43 mouse cellular contexts compared by ENCODE assay signal in genomic region chr16:18218580-18218996, GRCm38 (mm10). TPM values are rescaled to one million over a fixed set of nuclear protein-coding genes. Genes with fewer than 3 reads are reported as not detected.
DNase-seq lines count a peak whose midpoint lies in the region; ATAC-seq lines count a peak whose summit lies in the region.
"Had no signal": no experiment of that assay in that cellular context is flagged by ENCODE, and none has a peak within 500 bp of the region (broad histone marks: within the 10 kb centered on the region; RNA-seq: fewer than 3 reads in every experiment).

No protein-coding gene starts in this region.

- peaks cover 30% of the 10 kb centered on the region for H3K36me3 ChIP-seq in heart, embryonic 13.5 days
- H3K36me3 ChIP-seq in midbrain, embryonic 16.5 days (ENCODE audit: control insufficient read depth, insufficient read depth, low read length) = peaks cover 14% of the 10 kb centered on the region
- H3K36me3 ChIP-seq in midbrain, embryonic 14.5 days (ENCODE audit: control insufficient read depth, insufficient read depth, low read length) = peaks cover 23% of the 10 kb centered on the region
- peaks cover 25% of the 10 kb centered on the region for H3K36me3 ChIP-seq in limb, embryonic 13.5 days
- H3K36me3 ChIP-seq: liver, embryonic 13.5 days had no signal

- DNase-seq in heart, postnatal 14 days = no peak
- no peak for DNase-seq in midbrain, embryonic 14.5 days
- DNase-seq in lung, postnatal 4 days = no peak
- DNase-seq: adrenal gland, adult 2 months; adrenal gland, postnatal 36 days; B cell, adult 2 months; cerebellum, adult 18-20 months; cerebellum, postnatal 10 days; gastrocnemius, postnatal 25 days; kidney, adult 2 months; kidney, postnatal 36 days; liver, embryonic 13.5 days; lung, adult 18-20 months; right cerebral cortex, postnatal 4 days had no signal

- no peak overlapping the region for H3K4me2 ChIP-seq in heart, embryonic 13.5 days
- H3K4me2 ChIP-seq in midbrain, embryonic 16.5 days (ENCODE audit: low read length) = no peak overlapping the region
- no peak overlapping the region for H3K4me2 ChIP-seq in midbrain, embryonic 14.5 days (ENCODE audit: low read length)
- H3K4me2 ChIP-seq in limb, embryonic 13.5 days (replicated peaks) = no peak overlapping the region
- H3K4me2 ChIP-seq: limb, embryonic 15.5 days; liver, embryonic 13.5 days; neural tube, embryonic 13.5 days had no signal

- no peak for ATAC-seq in heart, embryonic 13.5 days (ENCODE audit: extremely low read depth, insufficient number of reproducible peaks, low FRiP score, low TSS enrichment)
- no peak for ATAC-seq in midbrain, embryonic 16.5 days
- no peak for ATAC-seq in midbrain, embryonic 14.5 days (ENCODE audit: low FRiP score, low TSS enrichment)
- 0 out of 2 replicates have a peak, but pooled peaks have one; percentile 11 for ATAC-seq in erythroblast, adult 5-6 weeks (replicated peaks; ENCODE audit: low FRiP score, poor library complexity, severe bottlenecking)
- no peak for ATAC-seq in limb, embryonic 13.5 days (ENCODE audit: low FRiP score, low read depth)
- ATAC-seq: activated CD4-positive, CD25-positive, alpha-beta regulatory T cell, adult 4 months; forebrain, embryonic 14.5 days; hindbrain, embryonic 16.5 days; lung, postnatal 0 days had no signal

- peaks cover 37% of the 10 kb centered on the region for H3K4me1 ChIP-seq in heart, embryonic 13.5 days
- H3K4me1 ChIP-seq in midbrain, embryonic 16.5 days (ENCODE audit: control insufficient read depth, insufficient read depth, low read length) = peaks cover 36% of the 10 kb centered on the region
- peaks cover 34% of the 10 kb centered on the region for H3K4me1 ChIP-seq in midbrain, embryonic 14.5 days (ENCODE audit: control insufficient read depth, insufficient read depth, low read length)
- H3K4me1 ChIP-seq in limb, embryonic 13.5 days = peaks cover 37% of the 10 kb centered on the region

- H3K9me3 ChIP-seq in heart, embryonic 13.5 days = no peaks in the 10 kb centered on the region
- no peaks in the 10 kb centered on the region for H3K9me3 ChIP-seq in midbrain, embryonic 16.5 days (replicated peaks; ENCODE audit: control insufficient read depth, low read length, poor library complexity, severe bottlenecking)
- no peaks in the 10 kb centered on the region for H3K9me3 ChIP-seq in midbrain, embryonic 14.5 days (ENCODE audit: control insufficient read depth, low read length)
- no peaks in the 10 kb centered on the region for H3K9me3 ChIP-seq in limb, embryonic 13.5 days
- H3K9me3 ChIP-seq: limb, embryonic 15.5 days; liver, embryonic 13.5 days; neural tube, embryonic 13.5 days had no signal

- no peak overlapping the region for H3K4me3 ChIP-seq in heart, embryonic 13.5 days
- no peak overlapping the region for H3K4me3 ChIP-seq in midbrain, embryonic 16.5 days (ENCODE audit: low read depth, low read length)
- H3K4me3 ChIP-seq in midbrain, embryonic 14.5 days (replicated peaks; ENCODE audit: low read depth, low read length) = no peak overlapping the region
- H3K4me3 ChIP-seq in limb, embryonic 13.5 days = no peak overlapping the region
- H3K4me3 ChIP-seq: layer of hippocampus, adult 2 months; left cerebral cortex, adult 2 months; limb, embryonic 15.5 days; liver, embryonic 13.5 days; myocyte; neural tube, embryonic 13.5 days had no signal

- intact Hi-C loops in heart, postnatal 14 days (cut with DNase I) = no loop called here

- 60% methylated on average over 9 of the region's 9 CpGs for whole genome bisulfite sequencing in heart, embryonic 13.5 days
- 73% methylated on average over 9 of the region's 9 CpGs for WGBS in midbrain, embryonic 16.5 days
- 77% methylated on average over 9 of the region's 9 CpGs for WGBS in midbrain, embryonic 14.5 days
- 69% methylated on average over 9 of the region's 9 CpGs for WGBS in limb, embryonic 13.5 days

- peak overlapping the region; percentile 15; the same call in 1 of the 2 replicates for H3K9ac ChIP-seq in heart, embryonic 13.5 days
- H3K9ac ChIP-seq in midbrain, embryonic 16.5 days (ENCODE audit: low read depth, low read length) = 0 out of 2 replicates have a peak overlapping the region, but pooled peaks have one; percentile 14
- H3K9ac ChIP-seq in midbrain, embryonic 14.5 days (replicated peaks; ENCODE audit: low read length) = no peak overlapping the region
- H3K9ac ChIP-seq in limb, embryonic 13.5 days = peak overlapping the region; percentile 13; the same call in 1 of the 2 replicates
- H3K9ac ChIP-seq: limb, embryonic 15.5 days; liver, embryonic 13.5 days; neural tube, embryonic 13.5 days had no signal

- no peak overlapping the region for H3K27ac ChIP-seq in heart, embryonic 13.5 days (replicated peaks)
- no peak overlapping the region for H3K27ac ChIP-seq in midbrain, embryonic 16.5 days (ENCODE audit: low read length)
- no peak overlapping the region for H3K27ac ChIP-seq in midbrain, embryonic 14.5 days (replicated peaks; ENCODE audit: low read depth, low read length)
- no peak overlapping the region; the same call in 1 of the 2 replicates for H3K27ac ChIP-seq in limb, embryonic 13.5 days
- H3K27ac ChIP-seq: layer of hippocampus, adult 2 months; left cerebral cortex, adult 2 months; limb, embryonic 15.5 days; liver, embryonic 13.5 days; macrophage; neural tube, embryonic 13.5 days; stomach, postnatal 0 days had no signal

- H3K27me3 ChIP-seq in heart, embryonic 13.5 days (replicated peaks) = 0 out of 2 replicates have a peak, but pooled peaks cover 3% of the 10 kb centered on the region
- no peaks in the 10 kb centered on the region for H3K27me3 ChIP-seq in midbrain, embryonic 16.5 days (ENCODE audit: control insufficient read depth, insufficient read depth, low read depth, low read length)
- no peaks in the 10 kb centered on the region for H3K27me3 ChIP-seq in midbrain, embryonic 14.5 days (ENCODE audit: control insufficient read depth, insufficient read depth, low read length)
- H3K27me3 ChIP-seq in limb, embryonic 13.5 days = no peaks in the 10 kb centered on the region
- H3K27me3 ChIP-seq: limb, embryonic 15.5 days; liver, embryonic 13.5 days; neural tube, embryonic 13.5 days had no signal

RNA-seq across cellular contexts. Expression of gene Ccdc188, which starts 0.9 kb away (rescaled TPM):
- not detected in 2 replicates for polyA plus RNA-seq in heart, embryonic 13.5 days (2015; fragmentation: Nextera tagmentation; extraction: Ambion mirVana)
- not detected for total RNA-seq in heart, postnatal 14 days (2021)
- 0.14 TPM in 1 of 2 replicates, not detected in the other for polyA plus RNA-seq in midbrain, embryonic 16.5 days (2015; fragmentation: Nextera tagmentation; extraction: Ambion mirVana)
- not detected in 2 replicates for polyA plus RNA-seq in midbrain, embryonic 14.5 days (2014; fragmentation: Nextera tagmentation; extraction: Ambion mirVana)
- not detected in 2 replicates for total RNA-seq in erythroblast, adult 5-6 weeks (2015; ENCODE audit: low replicate concordance)
- total RNA-seq in erythroblast, adult 5-6 weeks (2017; ENCODE audit: low replicate concordance) = not detected in 2 replicates
- polyA plus RNA-seq in limb, embryonic 13.5 days (2015; fragmentation: Nextera tagmentation; extraction: Ambion mirVana) = not detected in 2 replicates
- total RNA-seq: adrenal gland, adult 2 months; adrenal gland, postnatal 36 days; common myeloid progenitor, adult 5-6 weeks; ES-E14; gastrocnemius, postnatal 25 days; heart, adult 8-10 months; heart, postnatal 25 days; layer of hippocampus, adult 2 months; layer of hippocampus, postnatal 14 days; left cerebral cortex, adult 2 months; left cerebral cortex, postnatal 25 days; megakaryocyte-erythroid progenitor cell, adult 5-6 weeks; midbrain, postnatal 0 days had no signal
- polyA plus RNA-seq: activated CD4-positive, CD25-positive, alpha-beta regulatory T cell, adult 4 months; adrenal gland, adult 2 months; brain, embryonic 14.5 days; embryonic facial prominence, embryonic 14.5 days; hindbrain, embryonic 16.5 days; intestine, embryonic 14.5 days; kidney, adult 2 months; kidney, embryonic 16.5 days; limb, embryonic 15.5 days; liver, embryonic 13.5 days; lung, postnatal 0 days; macrophage; midbrain, postnatal 0 days; myocyte; neural tube, embryonic 13.5 days; spleen, adult 2 months; stomach, postnatal 0 days; urinary bladder, adult 2 months had no signal

RNA-seq across cellular contexts. Expression of gene Zdhhc8, which starts 16.3 kb away (rescaled TPM):
- polyA plus RNA-seq in heart, embryonic 13.5 days (2015; fragmentation: Nextera tagmentation; extraction: Ambion mirVana) = 20.7 and 22.1 TPM in 2 replicates
- total RNA-seq in heart, postnatal 14 days (2021) = 10 to 100 TPM; 26.4 to 29.6 TPM
- 13.8 and 17.9 TPM in 2 replicates for polyA plus RNA-seq in midbrain, embryonic 16.5 days (2015; fragmentation: Nextera tagmentation; extraction: Ambion mirVana)
- 13.8 and 13.9 TPM in 2 replicates for polyA plus RNA-seq in midbrain, embryonic 14.5 days (2014; fragmentation: Nextera tagmentation; extraction: Ambion mirVana)
- total RNA-seq in erythroblast, adult 5-6 weeks (2015; ENCODE audit: low replicate concordance) = 1.5 and 3.1 TPM in 2 replicates
- 0.26 and 0.56 TPM in 2 replicates for total RNA-seq in erythroblast, adult 5-6 weeks (2017; ENCODE audit: low replicate concordance)
- polyA plus RNA-seq in limb, embryonic 13.5 days (2015; fragmentation: Nextera tagmentation; extraction: Ambion mirVana) = 18.7 and 21.2 TPM in 2 replicates

RNA-seq across cellular contexts. Expression of gene Trmt2a, which starts 29.9 kb away (rescaled TPM):
- polyA plus RNA-seq in heart, embryonic 13.5 days (2015; fragmentation: Nextera tagmentation; extraction: Ambion mirVana) = 62.3 and 66.2 TPM in 2 replicates
- 10 to 100 TPM; 21.8 to 24.9 TPM for total RNA-seq in heart, postnatal 14 days (2021)
- 105 and 106 TPM in 2 replicates for polyA plus RNA-seq in midbrain, embryonic 16.5 days (2015; fragmentation: Nextera tagmentation; extraction: Ambion mirVana)
- polyA plus RNA-seq in midbrain, embryonic 14.5 days (2014; fragmentation: Nextera tagmentation; extraction: Ambion mirVana) = 80.2 and 81.3 TPM in 2 replicates
- total RNA-seq in erythroblast, adult 5-6 weeks (2015; ENCODE audit: low replicate concordance) = 20.9 and 48.0 TPM in 2 replicates
- 16.4 and 19.1 TPM in 2 replicates for total RNA-seq in erythroblast, adult 5-6 weeks (2017; ENCODE audit: low replicate concordance)
- 111 and 113 TPM in 2 replicates for polyA plus RNA-seq in limb, embryonic 13.5 days (2015; fragmentation: Nextera tagmentation; extraction: Ambion mirVana)

RNA-seq across cellular contexts. Expression of gene Ranbp1, which starts 29.9 kb away (rescaled TPM):
- 409 and 412 TPM in 2 replicates for polyA plus RNA-seq in heart, embryonic 13.5 days (2015; fragmentation: Nextera tagmentation; extraction: Ambion mirVana)
- total RNA-seq in heart, postnatal 14 days (2021) = 10 to 100 TPM; 43.6 to 52.4 TPM
- 359 and 384 TPM in 2 replicates for polyA plus RNA-seq in midbrain, embryonic 16.5 days (2015; fragmentation: Nextera tagmentation; extraction: Ambion mirVana)
- 451 and 457 TPM in 2 replicates for polyA plus RNA-seq in midbrain, embryonic 14.5 days (2014; fragmentation: Nextera tagmentation; extraction: Ambion mirVana)
- 74.6 and 96.3 TPM in 2 replicates for total RNA-seq in erythroblast, adult 5-6 weeks (2015; ENCODE audit: low replicate concordance)
- 83.7 and 90.7 TPM in 2 replicates for total RNA-seq in erythroblast, adult 5-6 weeks (2017; ENCODE audit: low replicate concordance)
- polyA plus RNA-seq in limb, embryonic 13.5 days (2015; fragmentation: Nextera tagmentation; extraction: Ambion mirVana) = 641 and 645 TPM in 2 replicates

RNA-seq across cellular contexts. Expression of gene Gm49776, which starts 39.5 kb away (rescaled TPM):
- polyA plus RNA-seq in heart, embryonic 13.5 days (2015; fragmentation: Nextera tagmentation; extraction: Ambion mirVana) = 1.8 and 2.7 TPM in 2 replicates
- not detected for total RNA-seq in heart, postnatal 14 days (2021)
- not detected in 2 replicates for polyA plus RNA-seq in midbrain, embryonic 16.5 days (2015; fragmentation: Nextera tagmentation; extraction: Ambion mirVana)
- 0.86 and 3.3 TPM in 2 replicates for polyA plus RNA-seq in midbrain, embryonic 14.5 days (2014; fragmentation: Nextera tagmentation; extraction: Ambion mirVana)
- total RNA-seq in erythroblast, adult 5-6 weeks (2015; ENCODE audit: low replicate concordance) = not detected in 2 replicates
- total RNA-seq in erythroblast, adult 5-6 weeks (2017; ENCODE audit: low replicate concordance) = not detected in 2 replicates
- polyA plus RNA-seq in limb, embryonic 13.5 days (2015; fragmentation: Nextera tagmentation; extraction: Ambion mirVana) = 3.5 TPM in 1 of 2 replicates, not detected in the other
- total RNA-seq: common myeloid progenitor, adult 5-6 weeks; gastrocnemius, postnatal 25 days; heart, adult 8-10 months; heart, postnatal 25 days; layer of hippocampus, adult 2 months; layer of hippocampus, postnatal 14 days; left cerebral cortex, adult 2 months; midbrain, postnatal 0 days had no signal
- polyA plus RNA-seq: activated CD4-positive, CD25-positive, alpha-beta regulatory T cell, adult 4 months; adrenal gland, adult 2 months; brain, embryonic 14.5 days; hindbrain, embryonic 16.5 days; intestine, embryonic 14.5 days; kidney, adult 2 months; kidney, embryonic 16.5 days; limb, embryonic 15.5 days; macrophage; spleen, adult 2 months; urinary bladder, adult 2 months had no signal
